Mouse (Mus musculus): ENCODE measurements around the gene Pln. TPM values are rescaled to one million over a fixed set of nuclear protein-coding genes. Genes with fewer than 3 reads are reported as not detected.

Pln gene
- 666 and 709 TPM in 2 replicates for polyA plus RNA-seq (2016; fragmentation: Nextera tagmentation; extraction: Ambion mirVana)

- Histone ChIP-seq H3K4me3 (peak within 1 kb of the TSS; percentile 55), H3K9me3 (replicated peaks) (no peaks in the 10 kb centered on the region), H3K9ac (peak within 1 kb of the TSS; percentile 74), H3K27me3 (replicated peaks) (no peaks in the 10 kb centered on the region), H3K4me1 (replicated peaks) (peaks cover 21% of the 10 kb centered on the region), H3K4me2 (peak within 1 kb of the TSS; percentile 62), H3K36me3 (no peaks in the 10 kb centered on the region), H3K27ac (ENCODE audit: poor library complexity, severe bottlenecking) (peak within 1 kb of the TSS; percentile 85)
- WGBS = 38% methylated on average over 6 of the region's 6 CpGs
- ATAC-seq (ENCODE audit: insufficient number of reproducible peaks, low FRiP score) = peak; percentile 84
These were observed at the start of gene Pln for GRCm38 (mm10) chr10:53337162-53337923. Gene Pln, plus strand, starts transcription at chr10:53337667.

GRCm38 (mm10) chr10:53305867-53306266 is 31.6 kb upstream of the Pln start:
- H3K4me3 ChIP-seq = no peak overlapping the region
- ATAC-seq (ENCODE audit: insufficient number of reproducible peaks, low FRiP score) = no peak
- H3K27ac ChIP-seq (ENCODE audit: poor library complexity, severe bottlenecking) = no peak overlapping the region
- 49% methylated on average over 3 of the region's 3 CpGs for WGBS
- no peaks in the 10 kb centered on the region for H3K4me1 ChIP-seq (replicated peaks)
- H3K9ac ChIP-seq = no peak overlapping the region
- H3K4me2 ChIP-seq = no peak overlapping the region
- H3K9me3 ChIP-seq (replicated peaks) = no peaks in the 10 kb centered on the region
- no peaks in the 10 kb centered on the region for H3K27me3 ChIP-seq (replicated peaks)
- 0 out of 2 replicates have a peak, but pooled peaks cover 2% of the 10 kb centered on the region for H3K36me3 ChIP-seq

- Histone ChIP-seq H3K9ac (no peak overlapping the region), H3K36me3 (0 out of 2 replicates have a peak, but pooled peaks cover 3% of the 10 kb centered on the region), H3K4me1 (replicated peaks) (no peaks in the 10 kb centered on the region), H3K4me2 (no peak overlapping the region), H3K9me3 (replicated peaks) (no peaks in the 10 kb centered on the region), H3K4me3 (no peak overlapping the region), H3K27ac (ENCODE audit: poor library complexity, severe bottlenecking) (no peak overlapping the region), H3K27me3 (replicated peaks) (no peaks in the 10 kb centered on the region)
- no peak for ATAC-seq (ENCODE audit: insufficient number of reproducible peaks, low FRiP score)
- WGBS = 89% methylated on average over 3 of the region's 3 CpGs
These were observed 30.8 kb upstream of the Pln start for GRCm38 (mm10) chr10:53306674-53307073.

GRCm38 (mm10) chr10:53323367-53323766 is 14.1 kb upstream of the Pln start:
- Histone ChIP-seq H3K4me1 (replicated peaks) (peaks cover 25% of the 10 kb centered on the region), H3K27me3 (replicated peaks) (no peaks in the 10 kb centered on the region), H3K4me2 (no peak overlapping the region), H3K36me3 (0 out of 2 replicates have a peak, but pooled peaks cover 4% of the 10 kb centered on the region), H3K4me3 (no peak overlapping the region), H3K9ac (no peak overlapping the region), H3K27ac (ENCODE audit: poor library complexity, severe bottlenecking) (no peak overlapping the region), H3K9me3 (replicated peaks) (no peaks in the 10 kb centered on the region)
- ATAC-seq (ENCODE audit: insufficient number of reproducible peaks, low FRiP score) = no peak

GRCm38 (mm10) chr10:53324663-53325062 is 12.8 kb upstream of the Pln start:
- Histone ChIP-seq H3K9ac (no peak overlapping the region), H3K9me3 (replicated peaks) (no peaks in the 10 kb centered on the region), H3K4me1 (replicated peaks) (peaks cover 34% of the 10 kb centered on the region), H3K4me2 (no peak overlapping the region), H3K36me3 (0 out of 2 replicates have a peak, but pooled peaks cover 4% of the 10 kb centered on the region), H3K4me3 (no peak overlapping the region), H3K27ac (ENCODE audit: poor library complexity, severe bottlenecking) (peak overlapping the region; percentile 83), H3K27me3 (replicated peaks) (no peaks in the 10 kb centered on the region)
- WGBS = 0% methylated on average over 1 of the region's 1 CpGs
- peak; percentile 93 for ATAC-seq (ENCODE audit: insufficient number of reproducible peaks, low FRiP score)

GRCm38 (mm10) chr10:53326367-53326766 is 11.1 kb upstream of the Pln start:
- Histone ChIP-seq H3K27me3 (replicated peaks) (no peaks in the 10 kb centered on the region), H3K4me1 (replicated peaks) (peaks cover 35% of the 10 kb centered on the region), H3K27ac (ENCODE audit: poor library complexity, severe bottlenecking) (0 out of 2 replicates have a peak overlapping the region, but pooled peaks have one; percentile 65), H3K9ac (no peak overlapping the region), H3K36me3 (0 out of 2 replicates have a peak, but pooled peaks cover 4% of the 10 kb centered on the region), H3K9me3 (replicated peaks) (no peaks in the 10 kb centered on the region), H3K4me3 (no peak overlapping the region), H3K4me2 (no peak overlapping the region)
- ATAC-seq (ENCODE audit: insufficient number of reproducible peaks, low FRiP score) = no peak

GRCm38 (mm10) chr10:53329257-53329656 is 8.2 kb upstream of the Pln start:
- Histone ChIP-seq H3K36me3 (no peaks in the 10 kb centered on the region), H3K4me3 (no peak overlapping the region), H3K4me2 (peak overlapping the region; percentile 44; the same call in 1 of the 2 replicates), H3K9ac (no peak overlapping the region; the same call in 1 of the 2 replicates), H3K27me3 (replicated peaks) (no peaks in the 10 kb centered on the region), H3K27ac (ENCODE audit: poor library complexity, severe bottlenecking) (peak overlapping the region; percentile 88), H3K9me3 (replicated peaks) (no peaks in the 10 kb centered on the region), H3K4me1 (replicated peaks) (peaks cover 50% of the 10 kb centered on the region)
- ATAC-seq (ENCODE audit: insufficient number of reproducible peaks, low FRiP score) = no peak
- 23% methylated on average over 3 of the region's 3 CpGs for WGBS

- no peak for ATAC-seq (ENCODE audit: insufficient number of reproducible peaks, low FRiP score)
- Histone ChIP-seq H3K36me3 (no peaks in the 10 kb centered on the region), H3K9me3 (replicated peaks) (no peaks in the 10 kb centered on the region), H3K4me1 (replicated peaks) (peaks cover 46% of the 10 kb centered on the region), H3K27ac (ENCODE audit: poor library complexity, severe bottlenecking) (peak overlapping the region; percentile 88), H3K27me3 (replicated peaks) (no peaks in the 10 kb centered on the region), H3K4me2 (peak overlapping the region; percentile 10), H3K9ac (no peak overlapping the region), H3K4me3 (no peak overlapping the region)
- 13% methylated on average over 2 of the region's 2 CpGs for WGBS
These were observed 4.7 kb upstream of the Pln start for GRCm38 (mm10) chr10:53332752-53333151.

GRCm38 (mm10) chr10:53335266-53335665 is 2.2 kb upstream of the Pln start:
- Histone ChIP-seq H3K27ac (ENCODE audit: poor library complexity, severe bottlenecking) (peak overlapping the region; percentile 85), H3K4me1 (replicated peaks) (peaks cover 30% of the 10 kb centered on the region), H3K9ac (no peak overlapping the region), H3K4me3 (no peak overlapping the region), H3K27me3 (replicated peaks) (no peaks in the 10 kb centered on the region), H3K9me3 (replicated peaks) (no peaks in the 10 kb centered on the region), H3K36me3 (no peaks in the 10 kb centered on the region), H3K4me2 (peak overlapping the region; percentile 46)
- WGBS = 48% methylated on average over 2 of the region's 2 CpGs
- ATAC-seq (ENCODE audit: insufficient number of reproducible peaks, low FRiP score) = peak; percentile 57; the same call in 1 of the 2 replicates

- Histone ChIP-seq H3K27ac (ENCODE audit: poor library complexity, severe bottlenecking) (peak overlapping the region; percentile 85), H3K27me3 (replicated peaks) (no peaks in the 10 kb centered on the region), H3K9ac (no peak overlapping the region), H3K4me2 (peak overlapping the region; percentile 39), H3K36me3 (no peaks in the 10 kb centered on the region), H3K4me3 (peak overlapping the region; percentile 33; the same call in 1 of the 2 replicates), H3K9me3 (replicated peaks) (no peaks in the 10 kb centered on the region), H3K4me1 (replicated peaks) (peaks cover 29% of the 10 kb centered on the region)
- no peak for ATAC-seq (ENCODE audit: insufficient number of reproducible peaks, low FRiP score)
- 61% methylated on average over 3 of the region's 3 CpGs for WGBS
These were observed 1.5 kb upstream of the Pln start for GRCm38 (mm10) chr10:53335974-53336373.

GRCm38 (mm10) chr10:53339045-53339444 is 1.6 kb downstream of the Pln start:
- 33% methylated on average over 2 of the region's 2 CpGs for WGBS
- Histone ChIP-seq H3K27me3 (replicated peaks) (no peaks in the 10 kb centered on the region), H3K36me3 (0 out of 2 replicates have a peak, but pooled peaks cover 4% of the 10 kb centered on the region), H3K9ac (peak overlapping the region; percentile 87), H3K9me3 (replicated peaks) (no peaks in the 10 kb centered on the region), H3K4me2 (peak overlapping the region; percentile 28), H3K4me1 (replicated peaks) (0 out of 2 replicates have a peak, but pooled peaks cover 11% of the 10 kb centered on the region), H3K4me3 (peak overlapping the region; percentile 57), H3K27ac (ENCODE audit: poor library complexity, severe bottlenecking) (peak overlapping the region; percentile 93)
- ATAC-seq (ENCODE audit: insufficient number of reproducible peaks, low FRiP score) = no peak

Data from heart, embryonic 12.5 days (tissue).